Mouse (Mus musculus): ENCODE measurements around the gene Nudt7. TPM values are rescaled to one million over a fixed set of nuclear protein-coding genes. Genes with fewer than 3 reads are reported as not detected.

Gene Nudt7
- polyA plus RNA-seq, 2 experiments: 10.7 to 14.5 TPM

DNA sequence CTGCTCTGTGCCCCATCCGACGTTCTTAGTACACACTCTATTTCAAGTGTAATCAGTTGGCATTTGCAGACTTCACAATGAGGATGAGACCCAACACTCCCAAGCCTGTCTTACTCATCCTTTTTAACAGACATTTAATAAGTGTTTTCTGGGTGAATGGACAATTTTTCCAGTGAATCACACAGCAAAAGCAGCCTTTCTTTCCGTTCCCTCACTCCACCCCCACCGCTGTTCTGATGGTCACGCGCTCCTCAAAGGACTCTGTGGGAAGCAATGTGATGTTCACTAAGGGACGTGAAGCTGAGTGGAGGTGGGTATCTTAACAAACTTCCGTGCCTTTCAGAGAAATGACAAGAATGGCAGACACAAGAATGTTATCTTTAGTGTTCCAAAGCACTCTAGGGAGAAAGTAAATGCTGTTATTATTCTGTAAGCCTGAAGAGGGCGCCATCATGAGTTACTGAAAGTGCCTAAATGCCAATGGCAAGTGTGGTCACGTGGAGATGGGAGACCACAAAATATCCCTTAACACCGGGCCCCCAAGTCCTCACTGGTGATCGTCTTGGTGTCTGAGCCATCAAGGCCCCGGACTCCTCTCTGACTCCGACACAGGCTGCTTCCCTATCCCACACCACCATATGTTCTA lies 32.7 kb upstream of the Nudt7 start:
- Histone ChIP-seq H3K4me2 (replicated peaks; ENCODE audit: low read depth, low read length, severe bottlenecking) (no peak overlapping the region), H3K9me3 (ENCODE audit: control insufficient read depth, low read length) (no peaks in the 10 kb centered on the region), H3K9ac (ENCODE audit: low read depth, low read length, severe bottlenecking) (no peak overlapping the region), H3K27me3 (ENCODE audit: control insufficient read depth, insufficient read depth, low read length) (no peaks in the 10 kb centered on the region), H3K4me1 (ENCODE audit: control insufficient read depth, insufficient read depth, low read length) (no peaks in the 10 kb centered on the region), H3K4me3 (replicated peaks; ENCODE audit: low read length) (no peak overlapping the region), H3K27ac (replicated peaks; ENCODE audit: low read depth, low read length) (no peak overlapping the region), H3K36me3 (ENCODE audit: control insufficient read depth, insufficient read depth, low read length) (no peaks in the 10 kb centered on the region)
- 85% methylated on average over 14 of the region's 14 CpGs for WGBS
- TF ChIP-seq POLR2A (IDR thresholded peaks at IDR 0.05; ENCODE audit: borderline replicate concordance, extremely low read depth, insufficient read depth, insufficient read length): no peak
- DNase-seq (ENCODE audit: low spot score): no peak
- ATAC-seq (ENCODE audit: low FRiP score, low read depth): no peak

- Histone ChIP-seq H3K4me2 (replicated peaks; ENCODE audit: low read depth, low read length, severe bottlenecking) (no peak overlapping the region), H3K4me1 (ENCODE audit: control insufficient read depth, insufficient read depth, low read length) (no peaks in the 10 kb centered on the region), H3K36me3 (ENCODE audit: control insufficient read depth, insufficient read depth, low read length) (no peaks in the 10 kb centered on the region), H3K9ac (ENCODE audit: low read depth, low read length, severe bottlenecking) (no peak overlapping the region), H3K9me3 (ENCODE audit: control insufficient read depth, low read length) (no peaks in the 10 kb centered on the region), H3K4me3 (replicated peaks; ENCODE audit: low read length) (no peak overlapping the region), H3K27ac (replicated peaks; ENCODE audit: low read depth, low read length) (no peak overlapping the region), H3K27me3 (ENCODE audit: control insufficient read depth, insufficient read depth, low read length) (no peaks in the 10 kb centered on the region)
- TF ChIP-seq POLR2A (IDR thresholded peaks at IDR 0.05; ENCODE audit: borderline replicate concordance, extremely low read depth, insufficient read depth, insufficient read length): no peak
- ATAC-seq (ENCODE audit: low FRiP score, low read depth): no peak
- DNase-seq (ENCODE audit: low spot score): no peak
- 86% methylated on average over 7 of the region's 7 CpGs for WGBS
These were observed 30.0 kb upstream of the Nudt7 start for GRCm38 (mm10) chr8:114103401-114103800.

- WGBS: 85% methylated on average over 5 of the region's 5 CpGs
- H3K27ac ChIP-seq (replicated peaks; ENCODE audit: low read depth, low read length): no peak overlapping the region
- H3K4me3 ChIP-seq (replicated peaks; ENCODE audit: low read length): no peak overlapping the region
- TF ChIP-seq POLR2A (IDR thresholded peaks at IDR 0.05; ENCODE audit: borderline replicate concordance, extremely low read depth, insufficient read depth, insufficient read length): no peak
- no peaks in the 10 kb centered on the region for H3K9me3 ChIP-seq (ENCODE audit: control insufficient read depth, low read length)
- no peaks in the 10 kb centered on the region for H3K4me1 ChIP-seq (ENCODE audit: control insufficient read depth, insufficient read depth, low read length)
- no peak overlapping the region for H3K9ac ChIP-seq (ENCODE audit: low read depth, low read length, severe bottlenecking)
- DNase-seq (ENCODE audit: low spot score) (no peak), ATAC-seq (ENCODE audit: low FRiP score, low read depth) (no peak)
- H3K36me3 ChIP-seq (ENCODE audit: control insufficient read depth, insufficient read depth, low read length): no peaks in the 10 kb centered on the region
- H3K27me3 ChIP-seq (ENCODE audit: control insufficient read depth, insufficient read depth, low read length): no peaks in the 10 kb centered on the region
- H3K4me2 ChIP-seq (replicated peaks; ENCODE audit: low read depth, low read length, severe bottlenecking): no peak overlapping the region
These were observed 27.4 kb upstream of the Nudt7 start for GRCm38 (mm10) chr8:114105971-114106370.

GRCm38 (mm10) chr8:114109365-114110140 lies 23.8 kb upstream of the Nudt7 start:
- no peak for TF ChIP-seq POLR2A (IDR thresholded peaks at IDR 0.05; ENCODE audit: borderline replicate concordance, extremely low read depth, insufficient read depth, insufficient read length)

GRCm38 (mm10) chr8:114115076-114115475 lies 18.3 kb upstream of the Nudt7 start:
- Histone ChIP-seq H3K27me3 (ENCODE audit: control insufficient read depth, insufficient read depth, low read length) (no peaks in the 10 kb centered on the region), H3K4me2 (replicated peaks; ENCODE audit: low read depth, low read length, severe bottlenecking) (no peak overlapping the region), H3K36me3 (ENCODE audit: control insufficient read depth, insufficient read depth, low read length) (no peaks in the 10 kb centered on the region), H3K4me3 (replicated peaks; ENCODE audit: low read length) (no peak overlapping the region), H3K27ac (replicated peaks; ENCODE audit: low read depth, low read length) (no peak overlapping the region), H3K4me1 (ENCODE audit: control insufficient read depth, insufficient read depth, low read length) (no peaks in the 10 kb centered on the region), H3K9me3 (ENCODE audit: control insufficient read depth, low read length) (no peaks in the 10 kb centered on the region), H3K9ac (ENCODE audit: low read depth, low read length, severe bottlenecking) (no peak overlapping the region)
- TF ChIP-seq POLR2A (IDR thresholded peaks at IDR 0.05; ENCODE audit: borderline replicate concordance, extremely low read depth, insufficient read depth, insufficient read length): no peak
- WGBS: 55% methylated on average over 1 of the region's 1 CpGs
- no peak for ATAC-seq (ENCODE audit: low FRiP score, low read depth)
- no peak for DNase-seq (ENCODE audit: low spot score)

More at GRCm38 (mm10) chr8:114109365-114110140, 23.8 kb upstream of the Nudt7 start:
- no peak overlapping the region for H3K4me2 ChIP-seq (replicated peaks; ENCODE audit: low read depth, low read length, severe bottlenecking)
- H3K9me3 ChIP-seq (ENCODE audit: control insufficient read depth, low read length): no peaks in the 10 kb centered on the region
- DNase-seq (ENCODE audit: low spot score) (no peak), ATAC-seq (ENCODE audit: low FRiP score, low read depth) (no peak)
- 83% methylated on average over 20 of the region's 20 CpGs for WGBS
- H3K27me3 ChIP-seq (ENCODE audit: control insufficient read depth, insufficient read depth, low read length): no peaks in the 10 kb centered on the region
- no peaks in the 10 kb centered on the region for H3K36me3 ChIP-seq (ENCODE audit: control insufficient read depth, insufficient read depth, low read length)
- H3K4me3 ChIP-seq (replicated peaks; ENCODE audit: low read length): no peak overlapping the region
- no peak overlapping the region for H3K9ac ChIP-seq (ENCODE audit: low read depth, low read length, severe bottlenecking)
- no peaks in the 10 kb centered on the region for H3K4me1 ChIP-seq (ENCODE audit: control insufficient read depth, insufficient read depth, low read length)
- H3K27ac ChIP-seq (replicated peaks; ENCODE audit: low read depth, low read length): no peak overlapping the region
